Mouse (Mus musculus) spleen, postnatal 4 days (tissue): ENCODE data around the gene Clip2.

Source experiments
- DNase-seq, 2 experiments: peaks; one replicate each; pipeline ENCODE4 v3.0.0; 2022; ENCODE audit warnings: low spot score in 2 of 2

Gene Clip2

GRCm38 (mm10) chr5:134552110-134552972 lies at the start of gene Clip2:
Gene Clip2 (minus strand): TSS chr5:134552434.
- peak; percentile 88 to 94 for DNase-seq

DNA sequence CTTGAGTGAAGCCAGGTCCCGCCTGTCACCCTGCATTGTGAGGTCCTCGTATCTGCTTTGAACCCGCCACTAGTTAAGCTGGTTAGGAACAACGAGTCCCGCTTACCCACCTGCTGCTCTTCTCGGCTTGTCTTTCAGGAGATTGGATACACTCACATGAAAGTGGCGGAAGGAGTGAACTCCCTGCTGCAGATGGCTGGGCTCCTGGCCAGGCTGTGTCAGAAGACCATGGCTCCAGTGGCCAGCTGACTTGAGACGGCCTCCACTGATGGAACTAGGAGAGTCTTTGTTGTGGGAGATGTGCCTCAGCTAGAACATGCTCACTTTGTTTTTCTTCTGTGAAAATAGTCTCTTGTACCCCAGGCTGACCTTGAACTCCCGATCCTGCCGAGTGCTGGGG lies 45.5 kb upstream of the Clip2 start:
- no peak for DNase-seq

GRCm38 (mm10) chr5:134593093-134593492 lies 40.9 kb upstream of the Clip2 start:
- DNase-seq = peak in 1 of 2 experiments; percentile 58

GRCm38 (mm10) chr5:134592026-134592581 lies 39.9 kb upstream of the Clip2 start:
- DNase-seq = no peak

GRCm38 (mm10) chr5:134589900-134590299 lies 37.7 kb upstream of the Clip2 start:
- no peak for DNase-seq

- DNase-seq = no peak
These were observed 32.6 kb upstream of the Clip2 start for GRCm38 (mm10) chr5:134584798-134585197.

- DNase-seq = no peak
These were observed 31.6 kb upstream of the Clip2 start for GRCm38 (mm10) chr5:134583884-134584213.

GRCm38 (mm10) chr5:134583006-134583883 lies 31.0 kb upstream of the Clip2 start:
- no peak for DNase-seq

DNA sequence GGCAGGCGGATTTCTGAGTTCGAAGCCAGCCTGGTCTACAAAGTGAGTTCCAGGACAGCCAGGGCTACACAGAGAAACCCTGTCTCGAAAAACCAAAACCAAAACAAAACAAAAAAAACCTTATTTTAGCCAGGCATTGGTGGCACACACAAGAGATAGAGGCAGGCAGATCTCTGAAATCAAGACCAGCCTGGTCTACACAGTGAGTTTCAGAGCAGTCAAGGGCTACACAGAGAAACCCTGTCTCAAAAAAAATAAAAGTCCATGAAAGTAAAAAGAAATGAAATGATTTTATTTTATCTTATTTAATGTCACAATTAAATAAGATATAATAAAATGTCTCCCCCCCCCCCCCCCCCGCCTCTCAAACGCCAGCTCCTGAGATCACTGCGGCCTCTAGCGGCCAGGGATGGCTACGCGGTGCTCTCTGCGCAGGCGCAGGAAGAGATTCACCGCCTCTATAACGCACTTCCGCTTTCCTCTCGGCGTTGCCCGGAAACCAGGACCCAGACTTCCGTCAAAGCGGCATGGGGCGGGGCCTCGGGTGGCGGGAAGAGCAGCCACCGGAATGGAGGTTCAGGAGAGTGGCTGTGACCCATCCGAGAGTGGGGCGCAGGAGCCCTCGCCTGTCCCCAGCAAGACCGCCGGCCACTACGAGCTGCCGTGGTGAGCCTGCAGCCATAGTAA lies 30.1 kb upstream of the Clip2 start:
- DNase-seq = peak; percentile 97 to 99

DNA sequence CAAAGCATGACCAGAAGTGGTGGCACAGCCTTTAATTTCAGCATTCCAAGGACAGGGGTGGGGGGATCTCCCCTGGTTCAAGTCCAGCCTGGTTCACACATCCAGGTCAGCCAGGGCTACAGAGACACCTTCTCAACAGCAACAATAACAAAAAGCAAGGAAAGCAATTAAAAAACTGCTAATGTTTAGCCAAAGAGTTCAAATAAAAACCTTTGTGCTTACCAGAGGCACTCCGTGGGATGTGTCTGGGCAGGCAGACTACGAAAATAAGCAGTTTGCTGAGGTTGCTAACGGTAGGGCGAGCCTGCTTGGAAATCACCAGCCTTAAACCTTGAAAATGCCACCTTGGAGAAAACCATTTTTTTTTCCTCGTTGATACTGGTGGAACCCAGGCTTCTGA lies 28.9 kb upstream of the Clip2 start, which contains the start of gene Rfc2:
TSS of gene Rfc2 (plus strand) at position 221 of the 400 bp plus-strand sequence.
- no peak for DNase-seq

DNA sequence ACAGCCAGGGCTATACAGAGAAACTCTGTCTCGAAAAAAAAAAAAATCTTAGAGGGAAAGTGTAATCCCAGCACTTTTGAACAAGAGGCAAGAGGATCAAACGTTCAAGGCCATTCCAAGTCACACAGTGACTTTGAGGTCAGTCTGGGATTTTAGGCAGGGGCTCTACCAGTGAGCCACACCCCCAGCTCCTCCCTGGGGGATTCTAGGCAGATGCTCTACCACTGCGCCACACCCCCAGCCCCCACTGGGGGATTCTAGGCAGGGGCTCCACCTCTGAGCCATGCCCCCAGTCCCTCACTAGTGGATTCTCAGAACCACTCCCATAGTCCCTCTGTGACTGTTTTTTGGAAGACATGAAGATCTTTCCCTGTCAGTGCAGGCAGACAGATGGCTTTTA lies 26.9 kb upstream of the Clip2 start:
- DNase-seq = no peak

DNA sequence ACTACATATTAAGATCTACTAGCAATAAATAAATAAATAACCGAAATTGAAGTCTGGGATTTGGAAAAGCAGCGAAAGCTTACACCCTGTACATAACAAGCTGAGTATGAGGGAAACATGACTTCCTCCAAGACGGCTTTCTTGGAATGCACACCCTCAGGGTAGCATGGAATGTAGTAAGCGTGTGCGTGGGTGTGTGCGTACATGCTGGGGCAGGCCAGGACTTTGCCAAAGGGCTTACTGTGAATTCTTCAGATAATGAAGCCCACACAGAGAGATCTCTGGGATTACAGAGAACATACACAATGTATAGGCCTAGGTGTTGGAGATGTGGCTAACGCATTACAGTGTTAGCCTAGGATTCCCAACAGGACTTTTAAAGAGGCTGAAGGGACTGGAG lies 25.3 kb upstream of the Clip2 start:
- no peak for DNase-seq

- no peak for DNase-seq
These were observed 24.4 kb upstream of the Clip2 start for GRCm38 (mm10) chr5:134576517-134577220.

DNA sequence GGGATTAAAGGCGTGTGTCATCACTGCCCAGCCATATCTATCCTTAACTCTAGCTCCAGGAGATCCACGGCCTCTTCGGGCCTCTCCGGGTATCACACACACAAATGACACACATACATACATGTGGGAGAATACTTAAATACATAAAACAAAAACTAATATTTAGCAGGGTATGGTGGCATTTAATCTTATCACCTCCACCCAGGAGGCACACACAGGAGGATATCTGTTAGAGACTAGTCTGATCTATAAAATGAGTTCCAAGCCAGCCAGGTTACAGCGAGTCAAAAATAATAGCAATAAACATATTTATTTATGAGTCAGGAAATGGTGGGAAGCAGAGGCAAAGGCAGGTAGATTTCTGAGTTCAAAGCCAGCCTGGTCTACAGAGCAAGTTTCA lies 23.6 kb upstream of the Clip2 start:
- no peak for DNase-seq

- no peak for DNase-seq
These were observed 20.4 kb upstream of the Clip2 start for GRCm38 (mm10) chr5:134572508-134573214.

DNA sequence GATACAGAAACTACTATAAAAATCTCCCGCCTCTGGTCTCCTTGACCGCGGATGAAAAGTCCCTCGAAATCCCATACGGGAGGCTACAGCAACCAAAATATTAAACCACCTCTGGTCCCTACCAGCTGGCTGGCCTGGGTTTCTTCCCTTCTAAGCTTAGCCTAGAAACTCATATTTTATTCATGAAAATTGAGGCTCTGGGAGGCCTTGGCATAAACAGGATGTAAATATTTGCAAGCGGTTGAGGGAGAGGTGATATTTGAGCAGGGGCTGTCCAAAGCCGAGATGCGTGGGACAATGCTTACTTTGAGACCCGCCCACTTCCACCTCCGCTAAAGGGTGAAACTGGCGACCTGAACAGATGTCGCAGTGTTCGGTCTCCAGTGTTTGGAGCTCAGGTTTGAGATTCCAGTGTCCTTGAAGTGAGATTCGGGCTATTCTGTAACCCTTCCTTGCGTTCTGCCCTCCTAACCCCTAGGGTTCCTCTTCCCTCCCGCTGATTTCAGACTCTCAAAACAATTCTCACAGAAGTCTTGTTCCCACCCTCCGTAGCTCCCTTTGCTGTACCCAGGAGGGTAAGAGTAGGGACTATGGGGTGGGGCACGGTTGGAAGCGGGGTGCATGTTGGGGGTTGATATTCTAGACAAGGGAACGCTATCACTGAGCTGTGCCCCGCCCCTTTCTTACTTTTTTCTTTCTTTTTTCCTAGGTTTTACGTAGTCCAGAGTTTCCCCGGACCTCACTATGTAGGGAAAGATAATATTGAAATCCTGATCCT lies 19.7 kb upstream of the Clip2 start:
- peak in 1 of 2 experiments; percentile 39 for DNase-seq

GRCm38 (mm10) chr5:134568964-134569491 lies 16.8 kb upstream of the Clip2 start:
- DNase-seq = peak in 1 of 2 experiments; percentile 58

DNA sequence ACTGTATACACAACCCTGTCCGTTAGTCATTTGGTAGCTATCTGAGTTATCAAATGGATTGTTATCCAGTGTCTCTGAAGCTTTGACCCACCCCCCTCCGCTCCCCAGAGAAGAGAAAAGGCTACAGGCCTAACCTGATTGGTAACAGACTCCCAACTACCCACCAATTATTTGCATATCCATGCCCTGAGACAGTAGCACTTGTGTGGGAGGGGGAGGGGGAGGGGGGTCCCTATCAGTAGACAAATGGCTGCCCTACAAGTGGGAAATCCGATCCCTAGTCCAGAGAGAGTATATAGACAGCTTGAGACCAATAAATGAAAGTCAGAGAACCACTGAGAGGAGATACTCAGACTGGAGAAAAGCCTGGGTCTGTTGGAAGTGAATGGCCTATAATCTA lies 15.8 kb upstream of the Clip2 start:
- no peak for DNase-seq

DNA sequence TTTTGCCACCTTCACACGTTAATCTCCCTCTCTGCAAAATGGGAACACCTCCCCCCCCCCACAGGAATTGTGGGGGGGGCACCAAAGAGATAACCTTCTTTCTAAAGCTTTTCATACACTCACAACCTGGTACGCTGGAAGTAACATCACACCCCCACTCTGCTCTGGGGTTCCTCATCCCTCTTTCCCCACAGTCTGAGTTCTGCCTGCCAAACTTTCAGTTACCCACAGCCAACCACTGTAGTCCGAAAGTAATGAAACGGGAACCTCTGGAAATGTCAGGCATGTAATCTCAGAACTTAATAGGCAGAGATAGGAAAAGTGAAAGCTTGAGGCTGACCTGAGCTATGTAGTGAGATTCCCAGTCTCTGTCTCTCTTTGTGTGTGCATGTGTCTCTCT lies 15.2 kb upstream of the Clip2 start:
- DNase-seq = no peak
